In genomic region chr5:24730488-24730871, GRCm38 (mm10) we compare ENCODE assay signal across 7 mouse cellular contexts. TPM values are rescaled to one million over a fixed set of nuclear protein-coding genes. Genes with fewer than 3 reads are reported as not detected.
DNase-seq lines count a peak whose midpoint lies in the region; ATAC-seq and TF ChIP-seq lines count a peak whose summit lies in the region.

Gene Wdr86, minus strand, starts transcription at chr5:24730727.

- peak within 1 kb of the TSS; percentile 47 for H3K9ac ChIP-seq in liver, embryonic 13.5 days

- TF ChIP-seq CTCF in thymus, adult 2 months (IDR thresholded peaks at IDR 0.05; ENCODE audit: borderline replicate concordance, control insufficient read depth, extremely low read depth, insufficient read depth, low read length, poor library complexity): no peak

- peak within 1 kb of the TSS; percentile 56 for H3K4me2 ChIP-seq in liver, embryonic 13.5 days

- H3K27ac ChIP-seq in thymus, adult 2 months (ENCODE audit: control insufficient read depth, insufficient read depth, low read length): no peak within 1 kb of the TSS
- no peak within 1 kb of the TSS for H3K27ac ChIP-seq in liver, embryonic 13.5 days

- DNase-seq in thymus, adult 2 months: no peak
- no peak for DNase-seq in thymus, postnatal 4 days
- no peak for DNase-seq in liver, embryonic 13.5 days
- no peak for DNase-seq in layer of hippocampus, postnatal 25 days (ENCODE audit: extremely low spot score in 1 of 2, low spot score in 1 of 2)
- no peak for DNase-seq in adrenal gland, postnatal 25 days

- H3K4me3 ChIP-seq in thymus, adult 2 months (ENCODE audit: control insufficient read depth, insufficient read depth, low read length): peak within 1 kb of the TSS; percentile 29
- H3K4me3 ChIP-seq in liver, embryonic 13.5 days (replicated peaks): peak within 1 kb of the TSS; percentile 50

- WGBS in thymus, adult 2 months: 4% methylated on average over 23 of the region's 23 CpGs
- WGBS in liver, embryonic 13.5 days (ENCODE audit: insufficient replicate concordance): under 1% methylated on average over 23 of the region's 23 CpGs

- peaks cover 20% of the 10 kb centered on the region for H3K4me1 ChIP-seq in thymus, adult 2 months (replicated peaks; ENCODE audit: control insufficient read depth, insufficient read depth, low read length)
- H3K4me1 ChIP-seq in liver, embryonic 13.5 days (replicated peaks): peaks cover 28% of the 10 kb centered on the region

- no peak for TF ChIP-seq POLR2A in thymus, adult 2 months (IDR thresholded peaks at IDR 0.05; ENCODE audit: control insufficient read depth, extremely low read depth, insufficient read depth, low read length, poor library complexity)

- no peaks in the 10 kb centered on the region for H3K36me3 ChIP-seq in thymus, adult 2 months (ENCODE audit: control insufficient read depth, insufficient read depth, low read length)
- no peaks in the 10 kb centered on the region for H3K36me3 ChIP-seq in liver, embryonic 13.5 days

- ATAC-seq in granulocyte monocyte progenitor cell, adult 5-6 weeks (replicated peaks; ENCODE audit: poor library complexity, severe bottlenecking): 0 out of 2 replicates have a peak, but pooled peaks have one; percentile 16
- ATAC-seq in liver, embryonic 13.5 days (ENCODE audit: low read depth): no peak
- ATAC-seq in megakaryocyte-erythroid progenitor cell, adult 5-6 weeks (replicated peaks; ENCODE audit: low FRiP score, low TSS enrichment, poor library complexity, severe bottlenecking): no peak

- H3K27me3 ChIP-seq in thymus, adult 2 months (ENCODE audit: control insufficient read depth, insufficient read depth, low read length): peaks cover 12% of the 10 kb centered on the region
- peaks cover 47% of the 10 kb centered on the region for H3K27me3 ChIP-seq in liver, embryonic 13.5 days

- no peaks in the 10 kb centered on the region for H3K9me3 ChIP-seq in liver, embryonic 13.5 days (replicated peaks)

RNA-seq across cellular contexts. Expression of gene Wdr86, which starts in this region (rescaled TPM):
- polyA plus RNA-seq in thymus, adult 2 months (2012; rRNA removed): 5.7 and 6.8 TPM in 2 replicates
- 1.5 and 2.2 TPM in 2 replicates for total RNA-seq in granulocyte monocyte progenitor cell, adult 5-6 weeks (2014; fragmentation: Nextera tagmentation)
- total RNA-seq in granulocyte monocyte progenitor cell, adult 5-6 weeks (2017): not detected in 2 replicates
- polyA plus RNA-seq in liver, embryonic 13.5 days (2015; fragmentation: Nextera tagmentation; extraction: Ambion mirVana): 1.5 and 2.0 TPM in 2 replicates
- 1 to 10 TPM in 1 of 2 experiments, under 1 TPM in 1; 0.79 to 1.3 TPM for total RNA-seq in layer of hippocampus, postnatal 25 days (2021)
- 3.2 and 3.6 TPM in 2 replicates for total RNA-seq in adrenal gland, postnatal 25 days (2021)
- total RNA-seq in megakaryocyte-erythroid progenitor cell, adult 5-6 weeks (2014; fragmentation: Nextera tagmentation): 0.32 TPM in 1 of 2 replicates, not detected in the other
- total RNA-seq in megakaryocyte-erythroid progenitor cell, adult 5-6 weeks (2017): 0.42 TPM in 1 of 2 replicates, not detected in the other
